Mouse (Mus musculus): ENCODE measurements around the gene Dhrs1.
A peak's percentile ranks its signal among the peaks of the same experiment; 100 is the strongest.

Dhrs1 gene

DNA sequence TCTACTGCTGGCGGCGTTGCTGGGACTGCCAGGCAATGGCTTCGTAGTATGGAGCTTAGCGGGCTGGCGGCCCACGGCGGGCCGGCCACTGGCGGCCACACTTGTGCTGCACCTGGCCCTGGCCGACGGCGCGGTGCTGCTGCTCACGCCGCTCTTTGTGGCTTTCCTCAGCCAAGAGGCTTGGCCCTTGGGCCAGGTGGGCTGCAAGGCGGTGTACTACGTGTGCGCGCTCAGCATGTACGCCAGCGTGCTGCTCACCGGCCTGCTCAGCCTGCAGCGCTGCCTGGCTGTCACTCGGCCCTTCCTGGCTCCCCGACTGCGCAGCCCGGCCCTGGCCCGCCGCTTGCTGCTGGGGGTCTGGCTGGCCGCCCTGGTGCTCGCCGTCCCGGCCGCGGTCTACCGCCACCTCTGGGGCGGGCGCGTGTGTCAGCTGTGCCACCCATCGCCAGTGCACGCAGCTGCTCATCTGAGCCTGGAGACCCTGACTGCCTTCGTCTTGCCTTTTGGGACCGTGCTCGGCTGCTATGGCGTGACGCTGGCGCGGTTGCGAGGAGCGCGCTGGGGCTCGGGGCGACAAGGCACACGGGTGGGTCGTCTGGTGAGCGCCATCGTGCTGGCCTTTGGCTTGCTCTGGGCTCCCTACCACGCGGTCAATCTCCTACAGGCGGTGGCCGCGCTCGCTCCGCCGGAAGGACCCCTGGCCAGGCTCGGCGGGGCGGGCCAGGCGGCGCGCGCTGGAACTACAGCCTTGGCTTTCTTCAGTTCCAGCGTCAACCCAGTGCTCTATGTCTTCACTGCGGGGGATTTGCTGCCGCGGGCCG, 16.7 kb upstream of the Dhrs1 start:
- peak; percentile 79 for DNase-seq (ENCODE audit: low spot score)

DNA sequence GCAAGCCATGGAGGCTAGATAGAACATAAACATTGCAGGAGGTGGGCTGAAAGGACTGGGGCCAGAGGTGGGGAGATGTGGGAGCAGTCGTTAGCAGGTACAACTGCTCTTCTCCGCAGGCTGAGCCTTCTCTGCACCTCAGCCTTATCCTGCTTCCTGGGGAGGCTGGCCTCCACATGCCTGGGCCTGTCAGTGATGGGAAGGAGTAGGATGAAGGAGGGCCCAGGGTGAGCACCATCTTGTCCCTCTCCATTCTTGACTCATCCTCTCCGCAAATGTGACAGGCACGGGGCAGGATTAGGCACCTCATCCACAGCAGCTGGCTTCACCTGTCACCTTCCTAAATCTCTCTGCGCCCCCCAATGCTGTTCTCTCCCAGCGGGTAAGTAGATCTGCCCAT, 15.7 kb upstream of the Dhrs1 start, which contains the start of gene Ltb4r2:
TSS of gene Ltb4r2 (plus strand) at position 266 of the 400 bp plus-strand sequence.
- DNase-seq (ENCODE audit: low spot score) = no peak

DNA sequence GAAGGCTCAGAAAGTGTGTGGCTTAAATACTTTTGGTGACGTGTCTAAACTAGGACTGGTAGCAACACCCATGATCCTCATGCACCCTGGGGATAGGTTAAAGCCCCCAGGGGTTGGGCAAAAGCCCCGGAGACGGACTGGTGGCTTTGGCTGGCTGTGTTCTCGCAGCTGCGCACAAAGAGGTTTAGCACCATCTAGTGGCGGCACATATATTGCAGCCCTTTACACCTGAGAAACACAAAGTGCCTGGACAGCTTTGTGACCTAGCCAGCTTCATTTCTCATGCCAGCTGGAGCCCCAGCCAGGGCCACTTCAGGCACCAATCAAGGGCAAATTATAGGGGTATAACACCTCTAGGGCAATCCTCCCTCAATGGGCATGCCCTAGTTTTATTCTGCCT, 14.7 kb upstream of the Dhrs1 start:
- peak; percentile 91 for DNase-seq (ENCODE audit: low spot score)

GRCm38 (mm10) chr14:55758363-55758784, 12.9 kb upstream of the Dhrs1 start, which contains the start of gene Cideb:
Gene Cideb (minus strand): TSS chr14:55758458.
- DNase-seq (ENCODE audit: low spot score) = peak; percentile 80

GRCm38 (mm10) chr14:55757566-55757965, 12.1 kb upstream of the Dhrs1 start:
- no peak for DNase-seq (ENCODE audit: low spot score)

GRCm38 (mm10) chr14:55747051-55747847, 1.8 kb upstream of the Dhrs1 start:
- DNase-seq (ENCODE audit: low spot score) = no peak

DNA sequence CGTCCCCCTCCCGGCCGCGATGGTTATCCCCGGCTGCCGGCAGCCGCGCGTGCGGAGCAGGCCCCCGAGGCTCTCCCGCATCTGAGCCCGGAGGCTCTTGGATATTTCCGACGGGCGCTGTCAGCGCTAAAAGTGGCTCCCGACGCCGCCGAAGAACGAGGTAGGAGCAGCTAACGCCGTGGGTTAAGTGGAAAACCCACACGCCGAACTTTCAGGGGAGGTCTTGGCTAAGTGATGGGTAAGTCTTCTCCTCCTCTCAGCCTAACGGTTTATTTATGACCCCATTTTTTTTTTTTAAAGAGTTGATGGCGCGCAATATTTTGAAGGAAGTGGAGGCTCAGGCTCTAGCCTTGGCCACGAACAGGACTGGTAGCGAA, 359 bp upstream of the Dhrs1 start:
- DNase-seq (ENCODE audit: low spot score) = no peak

DNA sequence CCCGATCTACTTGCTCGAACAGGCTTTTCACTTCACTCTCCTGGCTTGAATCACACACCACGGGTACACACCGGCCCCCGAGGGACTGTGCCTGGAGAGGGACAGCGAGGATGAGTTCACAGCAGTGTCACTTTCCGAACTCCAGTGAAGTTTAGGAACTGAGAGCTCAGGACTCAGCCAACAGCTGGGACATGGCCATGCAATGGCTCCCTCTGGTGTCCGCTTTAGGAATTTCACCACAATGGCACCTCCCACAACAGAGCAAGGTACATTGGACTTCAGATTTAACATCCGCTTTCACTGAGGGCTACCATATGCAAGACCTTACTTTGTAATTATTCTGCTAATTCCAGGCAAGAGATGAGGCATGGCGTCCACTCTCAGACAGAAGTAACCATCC, 1.8 kb downstream of the Dhrs1 start:
- peak; percentile 91 for DNase-seq (ENCODE audit: low spot score)

GRCm38 (mm10) chr14:55737086-55737687, 8.3 kb downstream of the Dhrs1 start:
- no peak for DNase-seq (ENCODE audit: low spot score)

GRCm38 (mm10) chr14:55735758-55736157, 9.7 kb downstream of the Dhrs1 start:
- no peak for DNase-seq (ENCODE audit: low spot score)

- DNase-seq (ENCODE audit: low spot score) = no peak
Measured at GRCm38 (mm10) chr14:55735334-55735733, 10.2 kb downstream of the Dhrs1 start.

DNA sequence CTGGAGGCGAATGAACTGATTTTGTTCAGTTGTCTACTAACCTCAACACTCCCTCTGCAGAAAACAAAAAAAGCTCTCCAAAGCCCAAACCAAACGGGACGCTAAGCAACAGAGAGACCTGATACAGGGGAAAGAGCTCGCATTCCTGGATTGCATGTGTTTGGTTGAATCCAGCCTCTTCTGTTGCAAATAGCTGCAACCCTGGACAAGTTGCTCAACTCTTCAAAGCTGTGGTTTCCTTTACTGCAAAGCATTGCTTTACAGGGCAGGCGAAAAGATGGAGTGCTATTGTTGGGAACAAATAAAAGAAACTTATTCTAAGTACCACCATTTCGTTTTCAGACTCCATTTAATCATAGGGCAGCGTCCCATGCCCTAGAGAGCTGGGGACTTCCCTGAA, 10.6 kb downstream of the Dhrs1 start:
- DNase-seq (ENCODE audit: low spot score) = no peak

DNA sequence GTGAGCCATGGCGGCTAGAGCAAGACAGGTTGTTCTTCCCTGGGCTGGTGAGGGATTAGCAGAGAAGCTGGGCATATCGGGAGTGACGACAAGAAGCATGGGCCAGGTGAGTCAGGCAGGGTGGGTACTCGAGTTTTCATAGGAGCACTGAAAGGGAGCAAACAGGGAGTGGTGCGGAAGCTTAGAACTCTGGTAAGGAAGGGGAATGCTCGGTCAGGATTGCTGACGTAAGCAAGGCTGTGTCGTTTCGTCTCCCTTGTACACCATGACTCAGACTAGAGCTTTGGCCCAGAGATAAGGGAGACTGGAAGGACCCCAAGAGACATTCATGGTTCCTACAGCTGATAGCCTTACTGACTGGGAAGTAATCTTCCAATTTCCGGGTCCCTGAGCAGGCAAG, 11.6 kb downstream of the Dhrs1 start:
- DNase-seq (ENCODE audit: low spot score) = no peak

DNA sequence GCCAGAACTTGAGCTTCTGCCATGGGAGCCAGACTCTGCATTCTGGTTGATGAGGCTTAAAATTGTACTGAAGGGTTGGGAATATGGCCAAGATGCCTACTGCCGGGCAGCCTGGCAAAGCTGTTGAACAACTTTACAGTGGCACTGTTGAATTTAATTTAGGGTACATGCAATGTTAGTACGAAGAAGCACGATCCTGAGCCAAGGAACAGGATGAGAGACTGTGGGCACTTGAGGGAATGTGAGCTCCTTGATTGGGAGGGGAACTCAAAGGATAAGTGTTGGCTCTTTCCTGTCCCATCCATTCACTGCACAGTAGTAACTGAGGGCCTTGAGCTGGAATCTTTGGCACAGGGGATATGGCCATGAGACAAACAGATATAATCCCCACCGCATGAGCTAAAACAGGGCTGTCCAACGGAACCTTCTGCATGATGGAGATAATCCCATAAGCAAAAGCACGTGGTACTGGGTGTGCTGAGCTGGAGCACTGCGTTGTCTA, 14.9 kb downstream of the Dhrs1 start:
- DNase-seq (ENCODE audit: low spot score) = no peak

- no peak for DNase-seq (ENCODE audit: low spot score)
Measured at GRCm38 (mm10) chr14:55730116-55730515, 15.4 kb downstream of the Dhrs1 start.

GRCm38 (mm10) chr14:55727889-55728685, 17.4 kb downstream of the Dhrs1 start:
- DNase-seq (ENCODE audit: low spot score) = no peak

GRCm38 (mm10) chr14:55726261-55726660, 19.2 kb downstream of the Dhrs1 start:
- no peak for DNase-seq (ENCODE audit: low spot score)

DNA sequence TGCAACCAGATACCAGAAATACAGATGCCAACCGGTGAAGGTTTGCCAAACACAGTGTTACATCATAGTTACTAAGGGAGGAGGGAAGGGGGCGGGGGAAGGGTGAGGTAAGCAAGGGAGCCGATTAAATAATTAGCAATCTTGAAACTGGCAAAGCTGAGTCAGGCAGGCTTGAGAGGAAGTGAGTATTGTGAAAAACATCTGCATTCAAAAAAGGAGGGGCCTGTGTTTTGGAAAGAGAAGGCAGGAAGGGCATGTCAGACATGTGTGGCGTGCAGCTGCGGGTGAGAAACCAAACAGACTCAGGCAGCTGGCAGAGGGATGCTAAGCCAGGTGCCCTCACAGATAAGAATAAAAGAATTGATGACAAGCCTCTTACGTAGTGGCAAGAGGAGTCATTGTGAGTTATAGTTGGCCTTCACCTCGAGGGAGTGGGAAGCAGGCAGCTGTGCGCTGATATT, 21.0 kb downstream of the Dhrs1 start:
- DNase-seq (ENCODE audit: low spot score) = no peak

- DNase-seq (ENCODE audit: low spot score) = no peak
Measured at GRCm38 (mm10) chr14:55723433-55723832, 22.1 kb downstream of the Dhrs1 start.

DNA sequence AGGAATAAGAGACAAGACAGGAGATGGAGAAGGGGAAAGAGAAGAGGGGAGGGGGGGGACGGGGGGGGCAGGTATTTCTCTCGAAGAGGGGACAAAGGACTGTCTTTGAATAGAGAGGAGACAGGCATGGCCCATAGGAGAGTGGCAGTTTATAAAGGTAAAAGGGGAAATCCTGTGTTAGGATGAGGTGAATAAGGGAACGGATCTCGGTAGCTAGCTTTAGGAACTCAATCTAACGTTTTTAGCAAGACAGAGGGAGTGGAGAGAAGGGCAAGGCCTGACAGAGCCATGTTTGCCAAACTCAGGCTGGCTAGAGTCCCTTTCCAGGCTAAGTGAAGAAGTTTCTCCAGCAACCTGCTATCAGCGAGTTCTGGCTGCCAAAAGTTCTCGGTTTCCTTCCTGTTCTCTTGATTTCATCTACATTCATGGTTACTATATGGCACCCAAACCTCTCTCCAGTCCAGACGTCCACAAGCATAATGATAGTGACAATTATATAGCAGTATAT, 23.0 kb downstream of the Dhrs1 start:
- DNase-seq (ENCODE audit: low spot score) = no peak

GRCm38 (mm10) chr14:55721700-55722437, 23.6 kb downstream of the Dhrs1 start, which contains the start of gene Rabggta:
Gene Rabggta (minus strand): TSS chr14:55722263.
- DNase-seq (ENCODE audit: low spot score) = peak; percentile 98

All from embryo, embryonic 10 days (tissue).